Mouse (Mus musculus) erythroblast, embryonic 14.5 days (primary cell): ENCODE results near the gene Gm38431.

ENCODE experiments used
- GATA1 ChIP-seq: IDR thresholded peaks from 2 replicates; pipeline ENCODE4 v1.6.1; 2012; ENCODE audit warnings: low read length, inconsistent platforms, mixed read lengths
- TAL1 ChIP-seq: IDR thresholded peaks from 3 replicates; pipeline ENCODE4 v1.6.1; 2012; ENCODE audit warnings: low read length, inconsistent platforms, mixed read lengths

DNA sequence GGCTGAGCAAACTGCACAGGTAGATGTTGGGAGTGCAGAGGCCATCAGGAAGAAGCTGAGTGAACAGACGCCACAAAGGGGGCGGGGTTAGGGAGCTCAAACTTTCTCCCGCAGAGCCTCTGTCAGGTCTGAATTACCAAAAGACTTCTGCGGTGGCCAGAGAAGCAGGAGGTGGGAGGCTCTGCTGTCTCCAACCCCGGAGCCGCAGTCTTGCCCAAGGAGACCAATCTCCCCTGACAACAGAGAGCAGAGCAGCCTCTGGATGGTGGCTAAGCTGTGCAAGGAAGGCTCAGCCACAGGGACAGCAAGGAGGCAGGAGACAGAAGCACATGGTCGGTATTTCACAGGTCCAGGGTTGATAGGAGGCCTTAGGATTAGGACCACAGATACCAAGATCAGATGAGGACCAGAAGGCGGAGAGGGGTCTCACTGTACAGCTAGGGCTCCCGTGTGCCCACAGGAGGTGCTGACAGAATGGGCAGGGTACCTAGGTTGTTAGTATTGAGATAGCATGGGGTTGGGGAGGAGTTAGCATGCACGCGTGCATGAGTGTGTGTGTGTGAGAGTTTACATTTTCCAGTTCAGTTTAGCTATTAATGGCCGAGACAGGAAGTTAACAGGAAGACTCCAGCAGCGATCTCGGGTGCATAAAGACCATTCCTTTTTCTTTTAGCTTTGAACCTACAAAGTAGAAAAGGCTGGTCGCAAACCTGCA, 8.8 kb upstream of the Gm38431 start:
- TF ChIP-seq GATA1 (no peak), TAL1 (no peak)
